Mouse (Mus musculus) embryonic fibroblast, embryonic 13.5 days (primary cell): ENCODE data around the gene Mast1.

Experiments
- CTCF ChIP-seq: IDR thresholded peaks from 2 replicates; pipeline ENCODE4 v1.5.1; 2011; ENCODE audit warnings: mild to moderate bottlenecking, control low read depth, low read length, moderate library complexity, borderline replicate concordance; ENCODE audit not compliant: insufficient read depth
- POLR2A ChIP-seq: IDR thresholded peaks from 2 replicates; pipeline ENCODE4 v1.6.1; 2011; ENCODE audit warnings: low read depth, mild to moderate bottlenecking, control low read depth, low read length, moderate library complexity

DNA sequence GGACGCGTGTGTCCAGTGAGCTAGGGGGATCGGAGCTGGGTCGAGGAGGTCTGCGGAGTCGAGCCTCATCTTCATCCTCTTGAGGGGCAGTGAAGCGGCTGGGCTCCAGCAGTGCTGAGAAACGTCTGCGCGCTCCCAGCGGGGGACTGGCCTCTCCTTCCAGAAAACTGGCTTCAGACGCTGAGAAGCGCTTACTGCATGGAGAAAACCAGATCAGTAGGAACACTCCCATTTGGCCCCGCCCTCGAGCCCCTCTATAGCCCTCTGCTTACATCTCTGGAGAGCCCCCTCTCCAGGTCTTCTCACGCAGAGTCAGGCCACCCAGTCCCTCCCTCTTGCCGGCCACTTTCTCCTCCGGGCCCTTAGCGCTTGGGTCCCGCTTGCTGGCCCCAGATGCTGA, 19.4 kb downstream of the Mast1 start:
- TF ChIP-seq CTCF (no peak), POLR2A (no peak)
